Mouse (Mus musculus): ENCODE results near the gene Sdf4.

The Sdf4 gene

GRCm38 (mm10) chr4:156054130-156054529 lies 61.5 kb downstream of the Sdf4 start:
- no peak for DNase-seq (ENCODE audit: low spot score in 2 of 2)

GRCm38 (mm10) chr4:156054606-156055005 lies 61.9 kb downstream of the Sdf4 start:
- no peak for DNase-seq (ENCODE audit: low spot score in 2 of 2)

GRCm38 (mm10) chr4:156055173-156055572 lies 62.5 kb downstream of the Sdf4 start:
- DNase-seq (ENCODE audit: low spot score in 2 of 2) = no peak

DNA sequence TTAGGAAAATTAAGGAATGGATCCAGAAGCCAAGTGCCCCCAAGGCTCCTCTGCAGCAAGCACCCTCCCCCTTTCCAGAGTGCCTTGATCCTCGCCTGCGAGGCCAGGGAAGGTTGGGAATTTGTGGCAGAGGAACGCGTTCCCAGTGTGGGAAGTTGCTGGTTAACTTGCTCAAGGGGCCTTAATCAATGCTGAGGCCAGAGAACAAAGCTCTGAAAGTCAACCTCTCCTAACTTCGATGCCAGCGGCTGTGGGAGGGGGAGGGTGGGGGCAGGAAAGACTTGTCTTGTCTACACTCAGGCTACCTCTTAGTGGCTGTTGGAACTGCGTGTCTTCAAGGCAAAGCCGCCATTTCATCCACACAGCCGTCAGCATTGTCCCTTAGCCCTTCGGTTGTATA lies 65.0 kb downstream of the Sdf4 start:
- DNase-seq (ENCODE audit: low spot score in 2 of 2) = no peak

DNA sequence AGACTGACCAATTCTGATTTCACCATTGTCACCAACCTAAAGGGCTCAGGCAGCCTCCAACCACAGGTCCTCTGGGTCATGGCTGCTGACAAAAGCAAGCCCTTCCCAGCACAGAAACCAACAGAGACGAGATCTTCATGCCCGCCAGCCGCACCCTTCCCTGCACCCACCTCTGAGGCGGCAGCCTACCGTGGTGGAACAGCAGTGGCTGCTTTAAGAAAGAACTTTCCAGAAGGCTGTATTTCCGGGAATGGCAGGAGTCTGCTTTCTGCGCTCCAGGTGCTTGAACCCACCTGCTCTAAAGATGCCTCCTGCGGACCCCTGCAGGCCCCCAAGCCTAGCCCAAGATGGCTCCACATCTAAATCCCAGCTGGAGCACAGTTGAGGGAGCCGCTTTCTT lies 66.2 kb downstream of the Sdf4 start:
- DNase-seq (ENCODE audit: low spot score in 2 of 2) = no peak

DNA sequence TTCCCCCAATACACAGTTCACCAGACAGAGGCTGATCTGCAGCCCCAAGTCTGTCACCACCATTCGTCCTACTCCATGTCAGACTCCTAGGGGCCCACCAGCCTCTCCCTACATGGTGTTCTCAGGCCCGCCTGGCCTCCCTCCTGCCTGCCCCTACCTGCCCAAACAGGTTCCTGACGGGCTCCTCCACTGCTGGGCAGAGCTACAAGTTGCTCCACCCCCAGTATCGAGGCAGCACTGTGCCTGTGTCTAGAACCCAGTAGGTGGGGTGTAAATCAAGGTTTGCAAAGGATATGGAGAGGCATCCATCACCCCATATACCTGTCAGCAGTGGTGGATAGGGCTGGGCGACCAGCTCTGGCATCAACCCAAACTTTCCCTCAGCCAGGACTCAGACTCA lies 66.6 kb downstream of the Sdf4 start, which contains the start of gene Ttll10:
Ttll10 (minus strand) TSS at position 154 of the 400 bp plus-strand sequence.
- DNase-seq (ENCODE audit: low spot score in 2 of 2) = no peak

- DNase-seq (ENCODE audit: low spot score in 2 of 2) = no peak
These were observed 67.0 kb downstream of the Sdf4 start for GRCm38 (mm10) chr4:156059713-156060112.

Data from right cerebral cortex, postnatal 36 days (tissue).